Mouse (Mus musculus) lung, postnatal 4 days (tissue): ENCODE measurements at regions not wholly inside any gene's neighbourhood (a gene's known extent, or its start where the extent isn't known, plus 50 kb on each side); places are given as distances from the start of the nearest gene placed in this dataset.

ENCODE experiments used
- DNase-seq, 2 experiments: peaks; one replicate each; pipeline ENCODE4 v3.0.0; 2021

GRCm38 (mm10) chr13:116243272-116243784 is 66.2 kb downstream of the Isl1 start:
- DNase-seq, result no peak

- no peak for DNase-seq
Observed at GRCm38 (mm10) chr13:116215101-116215500, 94.4 kb downstream of the Isl1 start.

DNA sequence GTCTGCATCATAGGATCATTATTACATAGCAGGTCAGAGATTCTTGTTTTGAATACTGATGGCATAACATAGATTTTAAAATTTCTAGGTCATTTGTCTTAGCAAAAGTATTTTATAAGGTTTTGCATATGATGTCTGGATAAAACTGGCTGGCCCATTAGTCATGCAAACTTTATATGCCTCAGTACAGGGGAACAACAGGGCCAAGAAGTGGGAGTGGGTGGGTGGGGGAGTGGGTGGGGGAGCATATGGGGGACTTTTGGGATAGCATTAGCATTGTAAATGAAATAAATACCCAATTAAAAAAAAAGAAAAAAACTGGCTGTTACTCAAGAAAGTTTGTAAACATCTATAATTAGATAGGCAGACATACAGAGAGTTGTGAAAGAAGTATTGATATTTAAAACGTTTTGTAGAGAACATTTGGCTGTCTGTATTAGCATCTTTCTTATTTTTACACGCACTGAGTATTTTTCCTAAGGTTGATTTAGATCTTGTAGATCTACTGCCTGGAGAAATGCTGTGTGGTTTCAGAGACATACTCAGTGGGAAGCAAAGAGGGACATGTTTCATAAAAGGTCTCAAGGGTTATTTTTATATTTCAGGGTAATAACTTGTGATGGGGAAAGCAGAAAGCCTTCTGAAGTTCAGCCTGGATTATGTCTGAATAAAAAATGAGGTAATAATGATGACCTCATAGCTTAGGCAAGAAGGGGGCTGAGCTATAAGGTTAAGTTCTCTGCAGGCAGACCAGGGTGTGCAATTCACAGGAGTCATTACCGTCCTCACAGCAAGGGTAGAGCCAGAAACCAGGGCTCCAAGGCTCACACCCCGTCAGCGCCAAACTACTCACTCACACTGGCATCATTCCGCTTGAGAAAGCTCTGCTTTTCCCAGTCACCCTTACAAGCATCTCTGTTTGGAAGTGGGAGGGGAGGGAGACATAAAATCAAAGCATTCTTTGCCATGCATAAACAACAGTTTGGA is 95.4 kb downstream of the Isl1 start:
- no peak for DNase-seq

DNA sequence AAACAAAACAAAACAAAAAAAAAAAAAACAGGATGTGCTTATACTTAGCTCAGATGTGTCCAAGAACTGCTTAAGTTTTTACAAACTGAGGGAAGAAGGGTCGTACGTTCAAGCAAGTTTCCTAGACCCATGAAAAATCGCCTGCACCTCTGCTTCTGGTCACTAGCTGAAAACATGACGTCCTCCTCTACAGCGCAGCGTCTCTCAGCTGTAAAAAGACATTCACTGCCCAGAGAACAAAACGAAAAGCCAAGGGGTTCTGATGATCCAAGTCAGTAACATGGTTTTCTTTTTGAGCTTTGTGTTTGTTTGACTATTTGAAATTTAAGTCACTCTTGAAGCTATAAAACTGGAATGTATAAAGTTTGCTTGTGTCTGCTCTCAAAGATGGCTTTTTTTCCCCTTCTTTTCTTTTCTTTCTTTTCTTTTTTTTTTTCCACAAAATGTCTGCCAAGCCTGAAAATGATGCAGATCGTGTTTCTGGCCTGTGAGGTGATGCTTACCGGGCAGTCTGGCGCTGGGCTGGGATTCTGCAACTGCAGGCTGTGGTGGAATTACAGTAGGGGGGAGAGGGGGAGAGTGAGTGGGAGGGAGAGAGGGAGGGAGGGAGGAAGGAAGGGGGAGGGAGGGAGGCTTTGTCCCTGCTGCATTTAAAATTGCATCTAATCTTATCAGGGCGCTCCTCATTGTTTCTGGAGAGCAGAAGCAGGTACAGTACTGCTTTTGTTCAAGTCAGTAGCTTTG is 108.1 kb downstream of the Isl1 start:
- DNase-seq, result no peak

DNA sequence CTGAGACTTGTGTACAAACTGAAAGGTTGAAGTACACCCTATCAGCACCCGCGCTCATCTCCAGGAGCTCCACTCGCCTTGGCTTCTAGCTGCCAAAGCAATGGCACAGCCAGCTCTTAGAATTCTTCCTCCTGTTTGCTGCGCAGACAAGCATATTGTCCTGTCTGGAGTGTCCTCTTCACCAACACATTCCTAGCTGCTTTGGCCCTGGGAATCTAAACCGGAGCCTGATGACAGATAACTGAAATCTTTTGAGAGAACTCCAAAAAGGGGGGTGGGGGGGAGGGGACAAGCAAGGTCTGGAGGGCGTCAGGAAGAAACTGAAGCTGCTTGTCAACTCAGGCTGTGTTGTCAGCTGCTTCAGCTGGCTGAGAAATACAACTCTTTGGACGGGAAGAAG is 122.4 kb downstream of the Isl1 start:
- DNase-seq, result no peak

DNA sequence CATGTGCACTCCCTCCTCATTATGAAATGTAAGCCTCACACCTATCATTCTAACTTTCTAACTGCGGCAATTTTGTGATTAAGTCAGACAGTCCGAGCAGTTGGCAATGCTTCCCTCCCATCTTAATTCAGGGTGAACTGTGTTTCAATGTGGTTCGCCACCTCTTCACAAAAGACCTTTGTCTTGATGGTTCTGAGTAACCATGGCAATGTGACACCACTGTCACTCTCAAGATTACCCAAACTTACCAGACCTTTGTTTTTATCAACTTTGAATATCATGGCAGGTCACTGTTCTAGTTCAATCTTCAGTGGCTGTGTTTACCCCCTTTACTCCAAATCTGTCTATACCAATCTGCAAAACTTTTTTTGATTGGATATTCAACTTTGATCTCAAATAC is 131.7 kb downstream of the Isl1 start:
- no peak for DNase-seq

DNA sequence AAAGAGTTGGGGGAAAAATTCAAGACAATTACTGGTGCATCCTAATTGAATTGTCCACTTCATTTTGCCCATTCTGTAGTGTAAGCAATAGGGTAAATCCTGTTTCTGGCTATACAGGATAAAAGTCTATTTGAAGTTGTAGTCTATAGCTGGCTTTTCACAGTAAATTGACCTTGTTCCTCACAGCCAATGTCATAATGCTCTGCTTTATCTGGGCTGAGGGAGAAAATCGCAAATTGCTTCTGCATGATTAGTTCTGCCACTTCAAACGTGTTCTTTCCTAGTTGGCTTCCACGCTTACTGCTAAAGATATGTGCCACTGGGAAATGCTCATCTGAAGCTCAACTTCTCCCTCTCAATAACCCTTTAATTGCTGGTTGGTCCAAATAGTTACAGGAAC is 134.5 kb downstream of the Isl1 start:
- no peak for DNase-seq

DNA sequence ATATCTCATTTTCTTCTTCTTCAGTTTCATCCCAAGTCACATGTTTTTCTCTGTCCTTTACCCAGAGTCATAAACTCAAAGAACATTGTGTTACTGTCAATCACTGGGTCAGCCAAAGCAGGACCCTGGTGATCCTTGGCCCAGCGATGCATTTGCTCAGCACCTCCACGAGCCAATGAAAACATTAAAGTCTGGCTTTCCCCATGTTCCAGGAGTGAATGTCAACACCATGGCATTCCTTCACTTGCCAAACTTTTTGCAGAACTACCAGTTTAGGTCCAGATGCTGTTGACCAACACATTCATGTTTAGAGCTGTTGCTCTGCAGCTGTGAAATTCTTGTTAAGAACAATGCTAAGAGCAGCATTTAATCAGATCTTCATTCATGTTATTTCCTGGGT is 135.6 kb downstream of the Isl1 start:
- DNase-seq, result no peak

GRCm38 (mm10) chr13:116143022-116143421 is 166.5 kb downstream of the Isl1 start:
- DNase-seq, result no peak

DNA sequence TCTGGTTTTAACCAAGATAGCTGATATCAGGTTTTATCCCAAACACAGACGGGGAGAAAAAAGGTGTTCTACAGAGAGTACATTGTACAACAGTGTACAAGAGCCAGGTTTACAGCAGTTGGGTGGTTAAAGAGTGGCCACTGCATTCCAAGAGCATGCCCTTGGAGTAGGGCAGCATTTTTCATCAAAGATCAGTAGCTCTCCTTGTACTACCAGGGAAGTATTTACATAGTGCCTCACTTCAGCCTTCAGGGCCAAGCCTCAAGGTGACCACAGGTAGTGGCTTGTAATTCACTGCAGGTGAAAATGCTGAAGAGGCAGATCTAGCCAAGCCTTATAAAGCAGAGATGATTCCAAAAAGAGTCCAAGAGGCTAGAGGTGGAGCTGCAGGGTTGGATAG is 190.8 kb downstream of the Isl1 start:
- no peak for DNase-seq

DNA sequence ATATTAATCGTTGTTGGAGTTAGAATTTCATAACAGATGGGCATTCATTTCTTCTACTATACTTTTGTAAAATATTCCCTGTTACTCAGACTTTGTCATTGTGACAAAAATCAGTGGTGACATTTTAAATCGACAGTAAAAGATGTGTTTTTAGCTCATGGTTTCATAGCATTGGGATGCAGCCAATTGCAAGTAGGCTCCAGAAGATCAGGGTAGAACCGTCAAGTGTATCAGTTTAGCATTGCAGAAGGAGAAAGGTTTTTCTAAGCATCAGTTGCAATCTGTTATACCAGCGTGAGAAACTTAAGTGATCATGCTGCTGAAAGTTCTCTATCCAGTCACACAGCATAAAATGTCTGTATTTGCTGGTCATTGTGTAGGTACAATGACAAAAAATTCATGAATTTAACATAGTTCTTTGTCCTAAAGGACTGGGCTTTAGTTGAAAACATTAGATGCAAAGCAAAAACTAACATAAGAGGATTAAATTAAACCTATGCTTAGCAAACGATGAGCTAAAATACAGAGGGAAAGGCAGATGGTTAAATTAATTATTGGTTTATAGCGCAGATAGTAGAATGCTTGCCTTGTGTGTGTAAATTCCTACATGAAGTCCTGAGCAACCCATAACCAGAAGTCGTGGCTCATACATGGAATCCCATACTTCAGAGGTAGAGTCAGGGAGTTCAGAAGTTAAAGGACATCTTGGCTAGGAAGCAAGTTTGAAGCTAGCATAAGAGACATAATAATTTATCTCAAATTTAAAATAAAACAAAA is 198.3 kb downstream of the Isl1 start:
- no peak for DNase-seq

- no peak for DNase-seq
Observed at GRCm38 (mm10) chr13:116110578-116110977, 198.9 kb downstream of the Isl1 start.

DNA sequence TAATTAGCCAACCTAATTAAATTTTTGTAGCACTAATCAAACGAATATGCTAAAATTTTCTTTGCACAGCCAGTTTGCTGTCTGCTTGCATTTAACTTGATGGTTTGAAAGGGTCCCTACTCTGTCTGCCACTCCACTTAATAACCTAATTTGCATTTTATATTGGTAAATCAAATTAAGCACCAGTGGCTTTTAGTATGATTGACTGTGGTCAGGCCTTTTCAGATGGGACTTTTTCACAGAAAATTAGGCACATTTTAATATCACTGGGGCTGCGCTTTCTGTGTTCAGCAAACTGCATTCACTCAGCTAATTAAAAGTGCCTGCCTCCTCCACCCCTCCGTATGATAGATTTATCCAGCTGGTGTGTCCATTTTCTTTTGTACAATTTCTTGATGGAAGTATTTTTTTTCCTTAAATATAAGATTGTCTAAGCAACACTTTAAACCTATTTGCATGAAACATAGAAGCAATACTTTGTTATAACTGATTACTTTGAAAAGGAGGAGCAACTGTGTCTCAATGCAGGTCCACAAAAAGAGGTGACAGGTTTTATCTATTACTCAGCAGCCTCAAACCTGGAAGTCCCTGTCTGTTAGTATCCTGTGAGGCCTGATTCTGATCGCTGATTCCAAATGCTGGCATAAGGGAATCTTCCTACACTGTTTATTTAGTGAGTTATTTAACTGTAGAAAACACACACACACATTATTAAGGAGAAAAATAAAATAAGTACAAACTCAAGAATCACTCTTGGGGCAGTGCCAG is 221.8 kb downstream of the Isl1 start:
- no peak for DNase-seq

DNA sequence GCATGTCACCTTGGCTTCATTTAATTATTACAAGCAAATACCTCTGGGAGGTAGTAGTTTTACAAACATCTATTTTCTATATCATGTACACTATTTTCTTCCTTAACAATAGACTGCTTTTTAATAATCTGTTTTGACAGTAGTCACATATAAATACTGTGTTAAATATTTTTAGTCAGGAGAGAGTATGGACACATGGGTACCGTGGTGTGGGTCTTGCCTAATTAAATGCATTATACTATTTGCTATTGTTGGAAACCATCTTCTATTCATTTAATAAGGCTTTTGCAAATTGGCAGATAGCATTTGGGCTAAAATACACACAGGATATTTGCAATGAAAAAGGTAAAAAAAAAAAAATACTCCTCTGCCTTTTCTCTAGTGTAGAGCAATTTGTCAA is 222.3 kb downstream of the Isl1 start:
- DNase-seq, result no peak

DNA sequence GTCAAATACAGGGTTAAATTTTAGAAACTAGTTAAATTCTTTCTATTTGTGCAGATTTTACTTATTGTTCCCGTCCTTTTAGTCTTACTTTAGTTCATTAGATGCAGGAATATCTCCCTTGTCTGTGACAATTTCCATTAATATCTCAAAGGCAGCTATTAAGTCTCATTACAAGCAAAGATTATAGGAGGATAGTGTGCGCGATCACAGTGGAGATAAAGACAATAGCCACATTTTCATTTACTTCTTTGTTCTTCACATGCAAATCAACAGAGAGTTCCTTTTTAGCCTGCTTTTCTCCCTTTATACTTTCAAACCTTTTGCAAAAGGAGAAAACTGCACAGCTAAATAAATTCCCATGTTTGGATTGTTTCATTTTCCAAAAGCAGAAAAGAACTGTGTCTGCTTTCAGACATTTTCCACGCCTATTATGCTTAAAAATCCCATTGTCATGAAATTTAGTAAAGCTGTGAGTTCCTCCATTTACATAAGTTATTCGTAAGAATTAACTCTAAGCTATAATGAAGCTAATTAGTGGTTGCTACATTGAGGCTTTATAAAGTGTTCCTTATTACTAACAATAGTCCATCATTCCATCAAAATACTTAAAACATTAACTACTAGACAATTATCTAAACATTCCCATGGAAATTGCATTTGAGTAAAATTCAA is 252.4 kb downstream of the Isl1 start:
- DNase-seq, result no peak

DNA sequence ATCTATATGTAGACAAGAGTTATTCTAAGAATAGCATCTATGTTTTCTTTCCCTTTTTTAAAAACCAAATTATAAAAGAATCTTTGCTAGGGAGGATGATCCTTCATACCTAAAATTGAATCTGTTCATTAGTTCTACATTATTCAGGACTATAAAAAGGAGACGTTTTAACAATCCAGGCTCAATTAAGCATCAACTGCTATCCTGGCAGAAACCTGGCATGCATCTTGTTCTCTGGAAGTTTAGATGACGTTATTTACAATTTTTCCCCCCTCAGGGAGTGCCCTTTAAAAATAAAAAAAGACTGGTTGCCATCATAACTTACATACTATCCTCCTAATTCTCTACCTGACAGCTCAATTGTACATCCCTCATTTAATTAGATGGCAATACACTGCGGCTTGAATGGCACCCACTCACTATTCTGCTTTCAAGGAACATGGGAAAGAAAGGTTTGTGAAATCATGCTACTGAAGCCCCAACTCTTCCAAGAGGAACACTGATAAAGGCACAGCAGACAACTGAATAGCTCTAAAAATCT is 253.3 kb downstream of the Isl1 start:
- no peak for DNase-seq

DNA sequence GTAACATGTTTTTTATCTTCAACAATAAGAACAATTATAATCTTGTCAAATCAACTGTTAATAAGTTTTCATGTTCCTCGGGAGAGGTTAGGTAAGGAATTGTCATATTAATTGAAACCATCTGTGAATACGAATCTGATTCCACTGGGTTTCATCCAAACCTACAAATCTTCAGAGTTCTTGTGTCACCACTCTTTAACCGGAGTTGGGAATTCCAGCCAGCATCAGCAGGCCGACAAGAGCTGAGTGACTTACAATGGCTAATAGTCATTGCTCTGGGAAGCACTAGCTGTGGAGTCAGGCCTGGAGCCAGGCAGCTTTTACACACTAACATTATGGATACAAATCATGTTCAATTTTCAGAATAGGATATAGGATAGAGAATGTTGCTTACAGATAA is 273.3 kb downstream of the Isl1 start:
- DNase-seq, result no peak

GRCm38 (mm10) chr13:116030152-116030720 is 279.3 kb downstream of the Isl1 start:
- no peak for DNase-seq

GRCm38 (mm10) chr13:116028583-116028982 is 280.9 kb downstream of the Isl1 start:
- no peak for DNase-seq

- DNase-seq, result no peak
Observed at GRCm38 (mm10) chr13:116027147-116027546, 282.3 kb downstream of the Isl1 start.

GRCm38 (mm10) chr13:116017886-116018285 is 291.6 kb downstream of the Isl1 start:
- DNase-seq, result no peak
